Mouse (Mus musculus) effector memory CD4-positive, alpha-beta T cell, adult 5 months (primary cell): ENCODE measurements around the gene Rhcg. TPM values are rescaled to one million over a fixed set of nuclear protein-coding genes. Genes with fewer than 3 reads are reported as not detected.

ENCODE experiments used
- polyA plus RNA-seq: library from polyadenylated mRNA; unstranded; fragments of 100-300 nt; shearing (Covaris generic); gene quantifications from one replicate; pipeline ENCODE4 v1.2.1, GENCODE M21; 2017

Gene Rhcg
- not detected for polyA plus RNA-seq

DNA sequence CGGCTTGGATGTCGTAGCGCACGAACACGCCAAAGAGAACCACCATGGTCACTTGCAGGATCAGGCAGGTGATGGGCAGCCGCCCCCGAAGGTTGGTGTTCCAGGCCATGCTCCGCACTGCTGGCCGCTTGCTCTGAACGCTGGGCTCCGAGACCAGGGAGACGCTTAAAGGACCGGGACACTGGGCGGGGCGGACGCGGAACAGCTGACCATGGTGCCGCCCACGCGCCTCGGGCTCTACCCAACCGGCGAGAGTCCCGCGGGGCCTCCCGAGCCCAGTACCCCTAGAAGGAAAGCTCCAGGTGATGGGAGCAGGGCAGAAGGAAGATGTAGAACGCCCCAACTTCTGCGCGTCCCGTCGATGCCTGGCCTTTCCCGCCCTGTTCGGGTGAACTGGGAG lies at the start of gene Rhcg:
TSS of gene Rhcg (minus strand) at position 240 of the 400 bp plus-strand sequence.

GRCm38 (mm10) chr7:79659578-79660290 lies 42.3 kb upstream of the Rhcg start, which contains the start of gene Ticrr:
Gene Ticrr, plus strand, starts transcription at chr7:79660196.

Other genes with a start within 250 kb of the Rhcg start
- gene Rlbp1, start 230.6 kb downstream of the Rhcg start, polyA plus RNA-seq = not detected
- 2.8 TPM for gene Fanci, start 225.7 kb downstream of the Rhcg start, polyA plus RNA-seq
- gene Polg, start 151.3 kb downstream of the Rhcg start, polyA plus RNA-seq = 109 TPM
- gene Ticrr, start 42.5 kb upstream of the Rhcg start, polyA plus RNA-seq = 0.92 TPM
- gene Kif7, start 98.1 kb upstream of the Rhcg start, polyA plus RNA-seq = 0.79 TPM
- gene Plin1, start 115.2 kb upstream of the Rhcg start, polyA plus RNA-seq = 0.17 TPM
- gene Pex11a, start 125.5 kb upstream of the Rhcg start, polyA plus RNA-seq = 1.7 TPM
- gene Wdr93, start 125.5 kb upstream of the Rhcg start, polyA plus RNA-seq = not detected
- gene Mesp1, start 176.1 kb upstream of the Rhcg start, polyA plus RNA-seq = not detected
- not detected for gene Mesp2, start 193.1 kb upstream of the Rhcg start, polyA plus RNA-seq
- gene Anpep, start 243.4 kb upstream of the Rhcg start, polyA plus RNA-seq = not detected